Mouse (Mus musculus) neural tube, embryonic 12.5 days (tissue): ENCODE measurements at regions not wholly inside any gene's neighbourhood (a gene's known extent, or its start where the extent isn't known, plus 50 kb on each side); places are given as distances from the start of the nearest gene placed in this dataset.

Experiments
- ATAC-seq: fragments of 200-750 bp; cut with Nextera tagmentation; 2 replicates; pipeline ENCODE4 v1.8.0; 2017; ENCODE audit warnings: low read depth, mild to moderate bottlenecking, moderate TSS enrichment, moderate library complexity; ENCODE audit not compliant: low FRiP score
- H3K27ac ChIP-seq: fragments of 300-500 bp; sonication (generic); 2 replicates; pipeline ENCODE4 v1.5.1; 2016
- H3K27me3 ChIP-seq: fragments of 300-500 bp; sonication (generic); replicated peaks from 2 replicates; pipeline ENCODE4 v1.6.1; 2016; ENCODE audit warnings: mild to moderate bottlenecking
- H3K36me3 ChIP-seq: fragments of 300-500 bp; sonication (generic); 2 replicates; pipeline ENCODE4 v1.6.1; 2016; ENCODE audit warnings: mild to moderate bottlenecking
- H3K4me1 ChIP-seq: fragments of 300-500 bp; sonication (generic); 2 replicates; pipeline ENCODE4 v1.6.1; 2016
- H3K4me2 ChIP-seq: fragments of 300-500 bp; sonication (generic); replicated peaks from 2 replicates; pipeline ENCODE4 v1.6.1; 2016; ENCODE audit warnings: mild to moderate bottlenecking
- H3K4me3 ChIP-seq: fragments of 300-500 bp; sonication (generic); 2 replicates; pipeline ENCODE4 v1.5.1; 2016
- H3K9ac ChIP-seq: fragments of 300-500 bp; sonication (generic); 2 replicates; pipeline ENCODE4 v1.6.1; 2016; ENCODE audit warnings: mild to moderate bottlenecking
- H3K9me3 ChIP-seq: fragments of 300-500 bp; sonication (generic); 2 replicates; pipeline ENCODE4 v1.6.1; 2016; ENCODE audit warnings: mild to moderate bottlenecking
- WGBS: fragments of 180-500 bp; shearing (Covaris S2); methylation state at CpG from one replicate; pipeline ENCODE4 v1.1.7; 2016; 5-methylcytosine and 5-hydroxymethylcytosine counted together

DNA sequence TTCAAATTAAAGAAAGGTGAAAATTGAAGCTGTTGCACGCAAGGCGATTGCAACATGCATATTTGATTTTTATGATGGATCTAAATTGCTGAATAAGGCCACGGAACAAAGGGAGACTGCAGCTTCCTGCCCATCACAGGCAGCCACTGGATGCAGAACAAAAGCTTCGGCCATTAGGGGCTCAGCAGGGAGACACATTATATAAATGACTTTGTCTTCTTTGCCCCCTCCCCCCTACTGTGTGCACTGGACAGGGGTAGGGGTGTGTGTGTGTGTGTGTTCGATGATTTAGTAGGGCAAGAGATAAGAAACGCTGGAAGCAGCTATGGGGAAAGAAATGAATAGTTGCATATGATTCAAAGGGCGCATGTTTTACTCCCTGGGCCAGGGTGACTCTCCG, 481.2 kb upstream of the Pmfbp1 start:
- Histone ChIP-seq H3K27ac (no peak overlapping the region), H3K9ac (no peak overlapping the region), H3K27me3 (no peaks in the 10 kb centered on the region), H3K9me3 (no peaks in the 10 kb centered on the region), H3K4me3 (no peak overlapping the region), H3K4me2 (peak overlapping the region; percentile 28; the same call in 1 of the 2 replicates), H3K4me1 (peaks cover 5% of the 10 kb centered on the region; the same call in 1 of the 2 replicates), H3K36me3 (no peaks in the 10 kb centered on the region)
- ATAC-seq, result peak; percentile 48; the same call in 1 of the 2 replicates
- WGBS, result 9% methylated on average over 8 of the region's 8 CpGs

DNA sequence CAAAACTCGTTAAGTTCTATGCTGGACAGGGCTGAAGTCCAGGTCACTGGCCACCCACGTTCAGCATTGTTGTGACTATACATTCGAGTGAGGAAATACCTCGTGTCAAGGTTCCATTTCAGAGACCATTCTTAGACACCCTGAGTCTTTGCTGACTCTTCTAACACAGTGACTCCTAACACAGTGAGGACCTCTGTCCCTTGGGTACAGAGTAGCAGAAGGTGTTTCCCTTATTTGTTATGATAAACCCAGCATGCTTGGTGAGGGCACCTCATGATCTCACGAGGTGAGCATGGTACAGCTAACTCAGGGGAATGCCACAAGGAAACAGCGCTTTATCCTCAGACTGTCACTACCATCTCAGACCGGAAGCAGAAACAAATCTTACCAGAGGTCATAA, 480.2 kb upstream of the Pmfbp1 start:
- WGBS, result 65% methylated on average over 7 of the region's 7 CpGs
- no peak overlapping the region for H3K9ac ChIP-seq
- H3K4me3 ChIP-seq, result no peak overlapping the region
- H3K4me1 ChIP-seq, result peaks cover 5% of the 10 kb centered on the region; the same call in 1 of the 2 replicates
- no peaks in the 10 kb centered on the region for H3K9me3 ChIP-seq
- H3K27ac ChIP-seq, result no peak overlapping the region
- no peaks in the 10 kb centered on the region for H3K36me3 ChIP-seq
- H3K4me2 ChIP-seq, result no peak overlapping the region
- H3K27me3 ChIP-seq, result no peaks in the 10 kb centered on the region
- no peak for ATAC-seq

DNA sequence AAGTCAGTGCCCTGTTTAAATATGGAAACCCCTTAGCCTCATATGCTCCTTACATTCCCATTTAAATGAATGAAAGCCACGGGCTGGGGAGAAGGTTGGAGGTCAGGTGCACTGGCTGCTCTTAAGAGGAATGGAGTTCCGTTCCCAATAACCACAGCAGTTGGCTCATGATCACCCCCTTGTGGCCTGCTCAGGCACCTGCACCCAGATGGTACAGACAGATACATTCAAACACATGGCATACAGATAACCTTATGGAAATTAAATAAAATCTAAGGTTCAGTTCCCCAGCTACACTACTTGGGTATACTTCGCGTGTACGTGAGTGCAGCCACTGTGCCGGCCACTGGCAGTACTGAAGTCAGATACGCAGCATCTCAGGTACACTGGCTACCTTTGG, 479.1 kb upstream of the Pmfbp1 start:
- no peak overlapping the region for H3K4me3 ChIP-seq
- H3K9ac ChIP-seq, result no peak overlapping the region
- no peak overlapping the region for H3K4me2 ChIP-seq
- H3K27me3 ChIP-seq, result no peaks in the 10 kb centered on the region
- H3K36me3 ChIP-seq, result no peaks in the 10 kb centered on the region
- H3K27ac ChIP-seq, result no peak overlapping the region
- H3K4me1 ChIP-seq, result peaks cover 5% of the 10 kb centered on the region; the same call in 1 of the 2 replicates
- H3K9me3 ChIP-seq, result no peaks in the 10 kb centered on the region
- no peak for ATAC-seq
- WGBS, result 67% methylated on average over 7 of the region's 7 CpGs

DNA sequence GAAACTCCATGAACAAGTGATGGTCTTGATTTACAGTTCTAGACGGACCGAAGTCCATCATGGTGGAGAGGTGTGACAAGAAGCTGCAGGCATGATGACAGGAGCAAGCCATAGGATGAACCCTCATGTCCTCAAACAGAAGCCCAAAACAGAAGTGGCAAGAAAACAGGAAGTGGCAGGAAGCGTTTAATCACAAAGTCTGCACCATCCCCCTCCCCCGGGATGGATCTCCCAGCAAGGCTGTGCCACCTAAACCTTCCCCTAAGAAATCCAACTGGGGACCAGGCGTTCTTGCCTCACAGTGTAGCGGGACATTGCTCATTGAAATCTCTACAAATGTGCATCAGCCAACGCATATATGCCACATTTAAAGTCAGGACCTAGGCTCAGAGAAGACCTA, 474.3 kb upstream of the Pmfbp1 start:
- Histone ChIP-seq H3K9me3 (no peaks in the 10 kb centered on the region), H3K36me3 (no peaks in the 10 kb centered on the region)
- WGBS, result 86% methylated on average over 7 of the region's 7 CpGs

DNA sequence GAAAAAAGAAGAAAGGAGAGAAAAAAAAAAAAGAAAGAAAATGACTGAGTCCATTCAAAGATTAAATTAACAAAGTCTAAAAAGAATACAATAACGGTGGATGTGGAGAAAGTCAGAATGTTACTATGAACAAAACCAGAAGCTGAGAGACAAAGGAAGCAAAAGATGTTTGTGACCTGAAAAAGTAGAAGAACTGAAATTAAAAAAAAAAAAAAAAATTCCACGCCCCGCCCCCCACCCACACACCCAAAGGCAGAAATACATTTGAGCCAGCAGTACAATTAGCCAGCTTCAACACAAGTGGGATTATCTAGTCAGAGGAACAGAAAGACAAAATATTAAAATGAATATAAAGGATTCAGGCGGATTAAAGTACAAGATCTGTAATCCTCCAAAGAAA, 473.7 kb upstream of the Pmfbp1 start:
- no peak overlapping the region for H3K4me2 ChIP-seq
- no peak for ATAC-seq
- H3K4me1 ChIP-seq, result no peaks in the 10 kb centered on the region
- H3K27me3 ChIP-seq, result no peaks in the 10 kb centered on the region
- H3K9ac ChIP-seq, result no peak overlapping the region
- no peak overlapping the region for H3K4me3 ChIP-seq
- H3K36me3 ChIP-seq, result no peaks in the 10 kb centered on the region
- 91% methylated on average over 4 of the region's 4 CpGs for WGBS
- no peaks in the 10 kb centered on the region for H3K9me3 ChIP-seq
- no peak overlapping the region for H3K27ac ChIP-seq

More for the DNA sequence above, 474.3 kb upstream of the Pmfbp1 start:
- no peak overlapping the region for H3K4me3 ChIP-seq
- ATAC-seq, result no peak
- no peaks in the 10 kb centered on the region for H3K27me3 ChIP-seq
- H3K9ac ChIP-seq, result no peak overlapping the region
- no peak overlapping the region for H3K4me2 ChIP-seq
- no peaks in the 10 kb centered on the region for H3K4me1 ChIP-seq
- H3K27ac ChIP-seq, result no peak overlapping the region

DNA sequence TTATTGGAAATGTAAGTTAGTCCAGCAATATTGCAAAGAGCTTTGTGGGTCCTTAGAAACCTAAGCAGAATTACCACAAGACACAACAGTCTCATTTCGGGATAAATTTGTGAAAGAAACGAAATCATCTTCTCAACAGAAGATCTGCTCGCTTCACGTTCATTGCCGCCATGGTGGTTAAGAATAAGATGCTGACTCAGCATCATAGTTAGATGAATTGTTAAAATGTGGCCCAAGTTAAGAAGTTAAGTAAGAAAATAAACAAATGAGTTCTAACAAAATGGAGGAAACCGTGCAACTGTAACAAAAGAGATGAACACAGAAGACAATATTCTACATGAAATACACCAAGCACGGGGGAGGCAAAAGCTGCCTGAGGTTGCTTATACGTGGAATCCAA, 465.9 kb upstream of the Pmfbp1 start:
- no peak overlapping the region for H3K4me2 ChIP-seq
- H3K4me3 ChIP-seq, result no peak overlapping the region
- H3K27ac ChIP-seq, result no peak overlapping the region
- H3K27me3 ChIP-seq, result no peaks in the 10 kb centered on the region
- no peak overlapping the region for H3K9ac ChIP-seq
- WGBS, result 93% methylated on average over 8 of the region's 8 CpGs
- no peak for ATAC-seq
- H3K9me3 ChIP-seq, result no peaks in the 10 kb centered on the region
- H3K36me3 ChIP-seq, result no peaks in the 10 kb centered on the region
- no peaks in the 10 kb centered on the region for H3K4me1 ChIP-seq

DNA sequence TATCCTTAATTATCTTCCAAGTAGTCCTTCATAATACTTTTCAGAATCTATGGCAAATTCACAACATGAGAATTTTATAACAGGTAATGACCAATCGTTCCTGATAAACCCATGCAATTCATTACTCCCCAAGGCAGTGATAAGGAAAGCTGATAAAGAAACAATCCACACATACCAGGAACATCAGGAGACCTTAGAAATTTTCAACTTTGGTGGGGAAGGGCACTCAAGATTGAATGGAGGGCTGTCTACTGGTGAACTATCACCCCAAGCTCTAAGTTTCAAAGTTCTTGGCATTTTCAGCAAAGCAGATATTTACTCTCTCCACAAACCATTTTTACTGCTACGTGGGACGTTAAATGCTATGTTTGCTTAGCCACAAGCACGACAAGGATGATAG, 440.2 kb upstream of the Pmfbp1 start:
- 90% methylated on average over 4 of the region's 4 CpGs for WGBS
- Histone ChIP-seq H3K4me2 (no peak overlapping the region), H3K9ac (no peak overlapping the region), H3K27ac (no peak overlapping the region), H3K36me3 (no peaks in the 10 kb centered on the region), H3K4me1 (no peaks in the 10 kb centered on the region), H3K27me3 (no peaks in the 10 kb centered on the region), H3K9me3 (peaks cover 6% of the 10 kb centered on the region; the same call in 1 of the 2 replicates), H3K4me3 (no peak overlapping the region)
- no peak for ATAC-seq

DNA sequence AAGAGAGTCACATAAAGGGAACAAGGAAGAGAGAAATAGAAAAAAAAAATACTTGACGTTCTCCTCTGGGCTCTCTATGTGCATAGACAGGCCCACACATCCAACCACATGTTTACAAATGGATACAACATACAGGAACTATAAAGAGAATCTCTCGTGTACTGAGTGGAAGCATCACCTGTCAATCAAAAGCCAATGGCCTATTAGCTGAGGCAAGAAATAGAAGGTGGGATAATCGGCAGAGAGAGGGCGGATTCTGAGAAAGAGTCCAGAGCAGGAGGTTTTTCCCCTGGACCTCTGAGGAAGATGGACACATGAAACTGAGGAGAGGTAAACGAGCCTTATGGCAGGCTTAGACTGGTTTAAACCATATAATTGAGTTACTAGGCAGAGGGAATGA, 434.7 kb upstream of the Pmfbp1 start:
- Histone ChIP-seq H3K4me1 (no peaks in the 10 kb centered on the region), H3K27ac (no peak overlapping the region), H3K36me3 (no peaks in the 10 kb centered on the region), H3K4me2 (no peak overlapping the region), H3K9ac (no peak overlapping the region), H3K4me3 (no peak overlapping the region), H3K27me3 (no peaks in the 10 kb centered on the region), H3K9me3 (no peaks in the 10 kb centered on the region)
- ATAC-seq, result no peak
- WGBS, result 80% methylated on average over 5 of the region's 5 CpGs

DNA sequence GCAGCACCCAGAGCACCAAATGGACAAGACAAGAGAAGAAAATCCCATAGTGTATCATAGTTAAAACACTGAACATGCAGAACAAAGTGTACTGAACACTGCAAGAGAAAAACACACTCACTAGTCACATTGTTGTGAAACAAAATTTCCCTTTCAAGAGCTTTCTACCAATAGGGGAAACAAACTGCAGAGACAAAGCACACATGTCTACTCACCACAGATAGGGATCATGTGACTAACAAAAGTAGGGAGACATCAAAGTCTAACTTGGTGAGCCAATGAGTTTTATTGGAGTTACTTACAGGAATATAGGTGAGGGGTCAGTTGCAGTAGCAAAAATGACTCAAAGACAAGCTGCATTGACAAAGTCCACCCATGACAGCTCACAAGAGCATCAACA, 431.5 kb upstream of the Pmfbp1 start:
- Histone ChIP-seq H3K27me3 (no peaks in the 10 kb centered on the region), H3K9me3 (peaks cover 4% of the 10 kb centered on the region; the same call in 1 of the 2 replicates), H3K9ac (no peak overlapping the region), H3K27ac (no peak overlapping the region), H3K36me3 (no peaks in the 10 kb centered on the region), H3K4me2 (no peak overlapping the region), H3K4me1 (no peaks in the 10 kb centered on the region), H3K4me3 (no peak overlapping the region)
- ATAC-seq, result no peak

DNA sequence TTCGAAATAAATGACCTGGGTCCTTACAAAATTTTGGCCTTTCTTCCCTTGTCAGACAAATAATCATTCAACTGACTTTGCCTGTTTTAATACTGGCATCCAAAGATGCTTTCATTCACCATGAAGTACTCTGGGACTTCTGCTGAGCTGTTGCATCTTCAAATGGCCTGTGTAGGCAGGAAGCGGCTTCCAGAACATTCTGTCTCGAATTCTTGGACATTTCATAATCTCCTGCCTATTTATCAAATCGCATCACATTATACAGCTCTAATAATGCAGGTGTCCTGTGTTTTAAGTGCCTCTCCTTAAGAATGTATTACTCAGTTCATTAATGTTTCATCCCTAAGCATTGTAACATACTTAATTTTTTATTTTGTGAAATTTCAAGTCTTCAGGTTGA, 420.1 kb upstream of the Pmfbp1 start:
- no peak for ATAC-seq
- 94% methylated on average over 4 of the region's 4 CpGs for WGBS
- Histone ChIP-seq H3K4me2 (no peak overlapping the region), H3K36me3 (no peaks in the 10 kb centered on the region), H3K27me3 (no peaks in the 10 kb centered on the region), H3K4me3 (no peak overlapping the region), H3K9me3 (peaks cover 8% of the 10 kb centered on the region; the same call in 1 of the 2 replicates), H3K4me1 (no peaks in the 10 kb centered on the region), H3K27ac (no peak overlapping the region), H3K9ac (no peak overlapping the region)

DNA sequence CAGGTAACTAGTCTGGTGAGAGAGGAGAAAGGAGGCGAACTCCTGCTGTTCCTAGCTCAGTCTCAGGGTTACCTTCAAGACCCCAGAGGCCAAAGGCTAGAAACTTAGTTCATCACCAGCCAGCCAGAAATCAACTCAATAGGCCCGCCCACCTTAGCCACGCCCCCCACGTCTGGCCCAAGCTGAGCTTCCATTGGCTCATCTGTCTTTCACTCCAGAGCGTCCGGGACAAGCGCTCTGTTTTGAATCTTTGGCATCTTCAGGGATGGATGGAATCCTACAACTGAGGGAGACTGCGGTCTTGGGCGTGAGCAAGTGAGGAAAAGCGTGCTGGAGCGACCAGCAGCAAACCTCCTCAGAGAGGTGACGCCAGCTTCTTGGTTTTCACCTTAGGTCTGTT, 418.8 kb upstream of the Pmfbp1 start:
- peak overlapping the region; percentile 51 for H3K4me2 ChIP-seq
- peaks cover 8% of the 10 kb centered on the region; the same call in 1 of the 2 replicates for H3K9me3 ChIP-seq
- H3K4me3 ChIP-seq, result no peak overlapping the region
- no peak overlapping the region for H3K27ac ChIP-seq
- WGBS, result 17% methylated on average over 12 of the region's 12 CpGs
- no peaks in the 10 kb centered on the region for H3K36me3 ChIP-seq
- no peaks in the 10 kb centered on the region for H3K4me1 ChIP-seq
- no peaks in the 10 kb centered on the region for H3K27me3 ChIP-seq
- no peak for ATAC-seq
- H3K9ac ChIP-seq, result no peak overlapping the region

DNA sequence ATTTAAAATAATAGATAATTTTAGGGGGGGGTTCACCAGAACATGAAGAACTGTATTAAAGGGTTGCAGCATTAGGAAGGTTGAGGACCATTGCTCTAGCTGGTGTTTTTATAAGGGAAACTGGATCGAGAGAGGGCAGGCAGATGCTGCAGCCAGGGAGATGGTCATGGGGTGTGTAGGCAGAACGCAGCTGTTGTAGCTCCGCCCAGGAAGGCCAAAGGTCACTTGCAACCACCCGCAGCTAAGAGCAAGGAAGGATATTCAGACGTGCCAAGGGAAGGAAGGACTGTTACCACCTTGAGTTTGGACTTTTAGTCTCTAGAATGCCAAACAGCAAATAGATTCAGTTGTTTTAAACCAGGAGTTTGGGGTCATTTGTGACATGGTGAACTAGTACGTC, 414.6 kb upstream of the Pmfbp1 start:
- no peaks in the 10 kb centered on the region for H3K27me3 ChIP-seq
- 55% methylated on average over 6 of the region's 6 CpGs for WGBS
- no peak overlapping the region for H3K9ac ChIP-seq
- H3K36me3 ChIP-seq, result no peaks in the 10 kb centered on the region
- no peak for ATAC-seq
- no peak overlapping the region for H3K27ac ChIP-seq
- no peak overlapping the region for H3K4me3 ChIP-seq
- no peaks in the 10 kb centered on the region for H3K4me1 ChIP-seq
- peaks cover 12% of the 10 kb centered on the region; the same call in 1 of the 2 replicates for H3K9me3 ChIP-seq
- H3K4me2 ChIP-seq, result no peak overlapping the region

DNA sequence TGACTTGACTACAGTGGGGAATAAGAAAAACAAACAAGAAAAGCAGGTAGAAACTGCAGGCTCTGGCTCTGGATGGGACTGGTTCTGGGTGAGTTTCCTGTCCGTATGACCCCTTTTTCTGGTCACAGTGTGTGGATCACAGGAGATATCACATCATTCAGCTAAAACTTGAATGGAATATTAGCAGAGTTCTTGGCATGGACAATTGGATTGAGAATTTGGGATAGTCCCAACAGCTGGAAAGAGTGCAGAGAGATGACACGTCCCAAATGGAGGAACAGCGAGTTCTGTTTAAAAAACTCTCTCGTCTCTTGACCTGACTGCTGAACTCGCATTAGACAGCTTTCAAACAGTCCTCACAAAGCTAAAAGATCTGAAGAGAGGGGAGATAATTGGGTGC, 412.5 kb upstream of the Pmfbp1 start:
- H3K36me3 ChIP-seq, result no peaks in the 10 kb centered on the region
- no peak overlapping the region for H3K4me2 ChIP-seq
- no peak overlapping the region for H3K27ac ChIP-seq
- no peak overlapping the region for H3K9ac ChIP-seq
- no peaks in the 10 kb centered on the region for H3K27me3 ChIP-seq
- no peak for ATAC-seq
- H3K4me3 ChIP-seq, result no peak overlapping the region
- WGBS, result 82% methylated on average over 5 of the region's 5 CpGs
- no peaks in the 10 kb centered on the region for H3K4me1 ChIP-seq
- H3K9me3 ChIP-seq, result peaks cover 12% of the 10 kb centered on the region; the same call in 1 of the 2 replicates
